Mouse (Mus musculus): ENCODE data around the gene Olfr169. TPM values are rescaled to one million over a fixed set of nuclear protein-coding genes. Genes with fewer than 3 reads are reported as not detected.

Olfr169 gene
- total RNA-seq (2023), result not detected

GRCm38 (mm10) chr16:19571709-19572108 is at the start of gene Olfr169:
Olfr169 (minus strand) TSS chr16:19571809.

GRCm38 (mm10) chr16:19611782-19612181 is 40.2 kb upstream of the Olfr169 start, which contains the start of gene Olfr170:
Olfr170 (minus strand) TSS chr16:19611882.

GRCm38 (mm10) chr16:19535455-19535854 is 36.2 kb downstream of the Olfr169 start, which contains the start of gene Olfr168:
Olfr168 (minus strand) TSS chr16:19535555.

GRCm38 (mm10) chr16:19522166-19522565 is 49.4 kb downstream of the Olfr169 start, which contains the start of gene Olfr167:
Olfr167 (minus strand) TSS chr16:19522266.

Other genes starting within 250 kb of the Olfr169 start
- gene Olfr165, start 148.7 kb downstream of the Olfr169 start, total RNA-seq (2023), result not detected
- gene Olfr166, start 88.1 kb downstream of the Olfr169 start, total RNA-seq (2023), result not detected
- gene Olfr167, start 49.5 kb downstream of the Olfr169 start, total RNA-seq (2023), result not detected
- not detected for gene Olfr168, start 36.3 kb downstream of the Olfr169 start, total RNA-seq (2023)
- not detected for gene Olfr170, start 40.1 kb upstream of the Olfr169 start, total RNA-seq (2023)
- not detected for gene Olfr171, start 58.1 kb upstream of the Olfr169 start, total RNA-seq (2023)
- gene Lamp3, start 134.6 kb upstream of the Olfr169 start, total RNA-seq (2023), result not detected
- gene B3gnt5, start 188.4 kb upstream of the Olfr169 start, total RNA-seq (2023), result 20.6 TPM

All from CD8-positive naive resting alpha-beta T cell, adult 57 days (primary cell).